Mouse (Mus musculus) liver, embryonic 13.5 days (tissue): ENCODE measurements around the gene Hist1h2be. TPM values are rescaled to one million over a fixed set of nuclear protein-coding genes. Genes with fewer than 3 reads are reported as not detected.
"Not testable (repeated sequence)": the region's sequence is repeated elsewhere in the genome, so short reads cannot be mapped to it uniquely, and the experiment has no call there.

Source experiments
- ATAC-seq: fragments of 200-750 bp; cut with Nextera tagmentation; 2 replicates; pipeline ENCODE4 v1.8.0; 2017; ENCODE audit warnings: low read depth, mild to moderate bottlenecking, moderate number of reproducible peaks, moderate library complexity
- DNase-seq: peaks from one replicate; pipeline ENCODE4 v3.0.0; 2022
- H3K27ac ChIP-seq: fragments of 300-500 bp; sonication (generic); 2 replicates; pipeline ENCODE4 v1.5.1; 2015; ENCODE audit warnings: moderate library complexity, mild to moderate bottlenecking, inconsistent platforms
- H3K27me3 ChIP-seq: fragments of 300-500 bp; sonication (generic); 2 replicates; pipeline ENCODE4 v1.6.1; 2015; ENCODE audit warnings: mild to moderate bottlenecking, inconsistent platforms
- H3K36me3 ChIP-seq: fragments of 300-500 bp; sonication (generic); 2 replicates; pipeline ENCODE4 v1.6.1; 2015; ENCODE audit warnings: mild to moderate bottlenecking, inconsistent platforms
- H3K4me1 ChIP-seq: fragments of 300-500 bp; sonication (generic); replicated peaks from 2 replicates; pipeline ENCODE4 v1.6.1; 2015; ENCODE audit warnings: inconsistent platforms
- H3K4me2 ChIP-seq: fragments of 300-500 bp; sonication (generic); 2 replicates; pipeline ENCODE4 v1.6.1; 2015; ENCODE audit warnings: inconsistent platforms, mild to moderate bottlenecking, moderate library complexity
- H3K4me3 ChIP-seq: fragments of 300-500 bp; sonication (generic); replicated peaks from 2 replicates; pipeline ENCODE4 v1.5.1; 2015; ENCODE audit warnings: mild to moderate bottlenecking, inconsistent platforms
- H3K9ac ChIP-seq: fragments of 300-500 bp; sonication (generic); 2 replicates; pipeline ENCODE4 v1.6.1; 2015; ENCODE audit warnings: mild to moderate bottlenecking, inconsistent platforms
- H3K9me3 ChIP-seq: fragments of 300-500 bp; sonication (generic); replicated peaks from 2 replicates; pipeline ENCODE4 v1.6.1; 2016; ENCODE audit warnings: inconsistent platforms
- WGBS: fragments of 180-500 bp; shearing (Covaris S2); methylation state at CpG from one replicate; pipeline ENCODE4 v1.1.7; 2015; ENCODE audit not compliant: insufficient replicate concordance; 5-methylcytosine and 5-hydroxymethylcytosine counted together
- polyA plus RNA-seq: library from polyadenylated mRNA; unstranded; fragments of >200 nt; fragmentation: Nextera tagmentation; extraction: Ambion mirVana; gene quantifications from 2 replicates; pipeline ENCODE4 v1.2.1, GENCODE M21; 2015

Hist1h2be gene
- polyA plus RNA-seq, 1 experiment from 2014 or later: 1.3 TPM

DNA sequence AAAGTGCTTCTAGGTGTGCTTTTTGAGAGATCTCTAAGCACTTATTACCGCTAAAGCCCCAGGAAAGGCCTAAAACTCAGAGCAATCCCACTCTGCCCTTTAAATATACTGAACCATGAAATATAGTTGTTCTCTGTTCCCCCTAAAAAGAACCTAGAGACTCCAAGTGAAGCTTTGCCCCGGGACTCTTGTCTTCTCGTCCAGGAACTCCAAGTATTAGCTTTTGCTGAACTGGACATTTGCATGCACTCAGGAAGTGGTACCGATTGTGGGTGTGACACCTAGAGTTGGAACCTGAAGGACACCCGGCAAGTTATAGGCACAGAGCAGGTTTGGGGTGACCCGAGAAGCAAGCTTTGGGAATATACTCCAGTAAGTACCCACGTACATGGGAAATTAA lies 29.7 kb downstream of the Hist1h2be start:
- Histone ChIP-seq H3K9me3 (no peaks in the 10 kb centered on the region), H3K27me3 (no peaks in the 10 kb centered on the region), H3K9ac (no peak overlapping the region), H3K36me3 (no peaks in the 10 kb centered on the region), H3K4me1 (peaks cover 56% of the 10 kb centered on the region), H3K4me2 (no peak overlapping the region), H3K27ac (no peak overlapping the region), H3K4me3 (no peak overlapping the region)
- no peak for DNase-seq
- WGBS: 87% methylated on average over 7 of the region's 7 CpGs
- no peak for ATAC-seq

- Histone ChIP-seq H3K27ac (peak overlapping the region; percentile 100), H3K4me1 (peaks cover 47% of the 10 kb centered on the region), H3K9ac (peak overlapping the region; percentile 77), H3K36me3 (no peaks in the 10 kb centered on the region), H3K27me3 (no peaks in the 10 kb centered on the region), H3K4me2 (peak overlapping the region; percentile 71), H3K4me3 (peak overlapping the region; percentile 36), H3K9me3 (no peaks in the 10 kb centered on the region)
- no peak for DNase-seq
- WGBS: 0% methylated on average over 1 of the region's 1 CpGs
- ATAC-seq: no peak
Observed at GRCm38 (mm10) chr13:23586940-23587225, 34.0 kb downstream of the Hist1h2be start.

GRCm38 (mm10) chr13:23586099-23586939 lies 34.6 kb downstream of the Hist1h2be start:
- Histone ChIP-seq H3K36me3 (no peaks in the 10 kb centered on the region), H3K9me3 (no peaks in the 10 kb centered on the region), H3K4me3 (peak overlapping the region; percentile 63), H3K4me1 (peaks cover 49% of the 10 kb centered on the region), H3K27ac (peak overlapping the region; percentile 100), H3K4me2 (peak overlapping the region; percentile 71), H3K27me3 (no peaks in the 10 kb centered on the region), H3K9ac (peak overlapping the region; percentile 77)
- ATAC-seq (no peak), DNase-seq (peak; percentile 18)
- WGBS: 3% methylated on average over 22 of the region's 22 CpGs

DNA sequence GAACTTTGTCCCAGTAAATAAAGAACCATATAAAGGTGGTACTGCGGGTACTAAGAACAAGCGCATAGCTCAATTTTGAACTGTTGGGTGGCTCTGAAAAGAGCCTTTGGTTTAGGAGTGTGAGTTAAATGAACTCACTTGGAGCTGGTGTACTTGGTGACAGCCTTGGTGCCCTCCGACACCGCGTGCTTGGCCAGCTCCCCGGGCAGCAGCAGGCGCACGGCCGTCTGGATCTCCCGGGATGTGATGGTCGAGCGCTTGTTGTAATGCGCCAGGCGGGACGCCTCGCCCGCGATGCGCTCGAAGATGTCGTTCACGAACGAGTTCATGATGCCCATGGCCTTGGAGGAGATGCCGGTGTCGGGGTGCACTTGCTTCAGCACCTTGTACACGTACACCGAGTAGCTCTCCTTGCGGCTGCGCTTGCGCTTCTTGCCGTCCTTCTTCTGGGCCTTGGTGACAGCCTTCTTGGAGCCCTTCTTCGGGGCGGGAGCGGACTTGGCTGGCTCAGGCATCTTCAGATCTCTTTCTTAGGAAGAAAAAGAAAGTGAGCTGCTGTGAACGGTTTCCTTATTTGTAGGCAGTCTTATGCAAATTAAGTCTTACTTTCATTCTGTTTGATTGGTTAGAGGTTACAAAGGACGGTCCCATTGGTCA lies 35.4 kb downstream of the Hist1h2be start:
- peak overlapping the region; percentile 63 for H3K4me3 ChIP-seq
- H3K4me1 ChIP-seq: peaks cover 57% of the 10 kb centered on the region
- H3K36me3 ChIP-seq, H3K27me3 ChIP-seq, H3K9me3 ChIP-seq: not testable (repeated sequence)
- H3K27ac ChIP-seq: peak overlapping the region; percentile 100
- H3K4me2 ChIP-seq: peak overlapping the region; percentile 79
- peak overlapping the region; percentile 88 for H3K9ac ChIP-seq
- ATAC-seq (peak; percentile 76), DNase-seq (peak; percentile 86)
- under 1% methylated on average over 34 of the region's 36 CpGs for WGBS

GRCm38 (mm10) chr13:23585029-23585441 lies 35.9 kb downstream of the Hist1h2be start:
- H3K27ac ChIP-seq: peak overlapping the region; percentile 100
- H3K36me3 ChIP-seq: no peaks in the 10 kb centered on the region
- ATAC-seq (peak; percentile 2), DNase-seq (peak; percentile 68)
- peak overlapping the region; percentile 63 for H3K4me3 ChIP-seq
- peak overlapping the region; percentile 79 for H3K4me2 ChIP-seq
- H3K9me3 ChIP-seq: no peaks in the 10 kb centered on the region
- H3K9ac ChIP-seq: peak overlapping the region; percentile 88
- under 1% methylated on average over 21 of the region's 21 CpGs for WGBS
- H3K4me1 ChIP-seq: peaks cover 62% of the 10 kb centered on the region
- H3K27me3 ChIP-seq: no peaks in the 10 kb centered on the region

- Histone ChIP-seq H3K9me3 (no peaks in the 10 kb centered on the region), H3K9ac (peak overlapping the region; percentile 88), H3K4me3 (peak overlapping the region; percentile 63), H3K36me3 (no peaks in the 10 kb centered on the region), H3K27ac (peak overlapping the region; percentile 100), H3K4me1 (peaks cover 62% of the 10 kb centered on the region), H3K27me3 (no peaks in the 10 kb centered on the region), H3K4me2 (peak overlapping the region; percentile 79)
- ATAC-seq (no peak), DNase-seq (peak; percentile 13)
Observed at GRCm38 (mm10) chr13:23584331-23584730, 36.6 kb downstream of the Hist1h2be start.

- no peak for DNase-seq
- Histone ChIP-seq H3K27me3 (no peaks in the 10 kb centered on the region), H3K36me3 (no peaks in the 10 kb centered on the region), H3K9ac (peak overlapping the region; percentile 88), H3K4me2 (peak overlapping the region; percentile 78), H3K9me3 (no peaks in the 10 kb centered on the region), H3K4me1 (peaks cover 60% of the 10 kb centered on the region), H3K4me3 (peak overlapping the region; percentile 63), H3K27ac (peak overlapping the region; percentile 100)
- ATAC-seq: no peak
Observed at GRCm38 (mm10) chr13:23583387-23584068, 37.4 kb downstream of the Hist1h2be start.

DNA sequence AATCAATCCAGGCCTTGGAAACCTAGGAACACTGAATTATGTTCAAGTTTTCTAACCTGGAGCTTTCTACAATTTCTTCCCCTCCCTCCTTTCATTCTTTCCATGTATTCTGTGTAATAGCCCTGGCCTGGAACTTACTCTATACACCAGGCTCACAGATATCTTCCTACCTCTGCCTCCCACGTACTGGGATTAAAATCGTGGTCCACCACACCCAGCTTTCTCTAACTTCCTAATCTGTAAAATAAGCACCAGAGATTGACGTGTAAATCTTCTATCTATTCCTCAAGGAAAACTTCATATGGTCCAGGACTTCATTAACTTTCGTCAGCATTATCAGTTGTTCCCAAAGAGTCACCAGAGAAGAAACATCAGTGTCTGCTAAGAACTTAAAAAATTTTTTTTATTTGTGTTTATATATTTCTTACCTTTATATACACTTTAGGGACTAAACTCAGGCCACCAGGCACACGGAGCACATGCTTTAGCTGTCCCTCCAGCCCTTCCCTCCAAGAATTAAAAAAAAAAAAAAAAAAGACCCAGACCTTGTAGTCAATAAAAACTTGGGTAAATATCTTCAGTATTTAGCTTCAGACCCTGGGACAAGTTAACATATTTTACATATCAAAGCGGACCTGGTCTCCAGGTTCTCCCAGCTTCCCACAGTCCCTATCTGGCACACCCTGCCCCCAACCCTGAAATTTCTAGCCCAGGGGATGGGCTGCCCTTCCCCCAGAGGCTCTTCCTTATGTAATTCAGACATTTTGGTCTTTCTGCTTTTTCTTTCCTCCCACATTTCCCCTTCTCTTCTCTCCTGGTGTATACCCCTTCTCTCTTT lies 38.5 kb downstream of the Hist1h2be start:
- H3K27ac ChIP-seq: peak overlapping the region; percentile 100
- peak overlapping the region; percentile 63 for H3K4me3 ChIP-seq
- H3K4me2 ChIP-seq: peak overlapping the region; percentile 78
- H3K4me1 ChIP-seq: peaks cover 61% of the 10 kb centered on the region
- no peaks in the 10 kb centered on the region for H3K27me3 ChIP-seq
- DNase-seq (peak; percentile 34), ATAC-seq (peak; percentile 2; the same call in 1 of the 2 replicates)
- H3K9me3 ChIP-seq: no peaks in the 10 kb centered on the region
- H3K9ac ChIP-seq: peak overlapping the region; percentile 88
- WGBS: 8% methylated on average over 6 of the region's 6 CpGs
- no peaks in the 10 kb centered on the region for H3K36me3 ChIP-seq

DNA sequence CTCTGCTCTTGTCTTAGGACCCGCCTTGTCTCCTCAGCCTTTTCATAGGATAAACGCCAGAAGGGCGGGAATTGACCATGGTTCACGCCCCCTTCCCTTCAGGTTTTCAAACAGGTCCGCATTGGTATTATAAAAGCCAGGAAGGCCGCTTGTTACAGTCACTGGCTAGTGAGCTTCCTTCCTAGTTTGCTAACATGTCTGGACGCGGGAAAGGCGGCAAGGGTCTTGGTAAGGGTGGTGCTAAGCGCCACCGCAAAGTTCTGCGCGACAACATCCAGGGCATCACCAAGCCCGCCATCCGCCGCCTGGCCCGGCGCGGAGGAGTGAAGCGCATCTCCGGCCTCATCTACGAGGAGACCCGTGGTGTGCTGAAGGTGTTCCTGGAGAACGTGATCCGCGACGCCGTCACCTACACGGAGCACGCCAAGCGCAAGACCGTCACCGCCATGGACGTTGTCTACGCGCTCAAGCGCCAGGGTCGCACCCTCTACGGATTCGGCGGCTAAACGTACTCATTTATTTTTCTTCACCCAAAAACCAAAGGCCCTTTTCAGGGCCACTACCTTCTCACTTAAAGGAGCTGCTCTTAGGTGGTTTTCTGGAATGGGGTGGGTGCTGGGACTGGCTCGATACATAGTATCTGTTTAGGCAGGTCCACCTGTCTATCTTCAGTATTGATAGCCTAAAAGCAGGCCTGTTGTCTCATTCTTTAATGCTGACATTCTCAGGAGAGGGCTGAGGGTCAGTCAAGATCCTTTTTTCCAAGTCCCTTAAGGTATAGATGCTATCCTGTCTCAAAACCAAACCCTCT lies 39.3 kb downstream of the Hist1h2be start, which contains the start of gene Hist1h4d:
Gene Hist1h4d (plus strand): TSS at position 191 of the 811 bp plus-strand sequence.
- under 1% methylated on average over 42 of the region's 43 CpGs for WGBS
- H3K9me3 ChIP-seq: no peaks in the 10 kb centered on the region
- H3K27ac ChIP-seq: peak within 1 kb of the TSS; percentile 100
- DNase-seq: peak; percentile 94
- H3K4me1 ChIP-seq: peaks cover 63% of the 10 kb centered on the region
- H3K9ac ChIP-seq: peak within 1 kb of the TSS; percentile 88
- no peaks in the 10 kb centered on the region for H3K36me3 ChIP-seq
- H3K4me3 ChIP-seq: peak within 1 kb of the TSS; percentile 63
- H3K27me3 ChIP-seq: no peaks in the 10 kb centered on the region
- ATAC-seq: peak; percentile 80
- H3K4me2 ChIP-seq: peak within 1 kb of the TSS; percentile 78

DNA sequence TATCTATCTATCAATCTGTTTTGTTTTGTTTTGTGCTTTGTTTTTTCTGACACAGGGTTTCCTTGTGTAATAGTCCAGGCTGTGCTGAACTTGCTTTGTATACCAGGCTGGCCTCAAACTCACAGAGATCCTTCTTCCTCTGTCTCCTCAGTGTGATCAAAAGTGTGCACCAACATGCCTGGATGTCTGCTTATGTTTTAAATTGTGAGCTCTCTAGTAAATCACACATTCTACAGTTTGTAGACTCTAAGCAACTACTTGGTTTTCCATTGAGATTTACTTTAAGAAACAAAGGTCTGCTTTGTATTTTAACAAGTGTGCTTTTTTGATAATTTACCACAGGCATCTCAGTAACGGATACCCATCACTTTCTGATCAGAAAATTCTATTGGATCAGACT lies 43.1 kb downstream of the Hist1h2be start:
- peak overlapping the region; percentile 50 for H3K4me2 ChIP-seq
- no peaks in the 10 kb centered on the region for H3K36me3 ChIP-seq
- H3K4me3 ChIP-seq: no peak overlapping the region
- WGBS: 79% methylated on average over 1 of the region's 1 CpGs
- DNase-seq (no peak), ATAC-seq (no peak)
- H3K27me3 ChIP-seq: no peaks in the 10 kb centered on the region
- H3K9me3 ChIP-seq: no peaks in the 10 kb centered on the region
- peak overlapping the region; percentile 97 for H3K27ac ChIP-seq
- H3K9ac ChIP-seq: peak overlapping the region; percentile 83
- peaks cover 57% of the 10 kb centered on the region for H3K4me1 ChIP-seq
